Mouse (Mus musculus) testis, adult 2 months (tissue): Measurements from ENCODE around the gene Stk38. TPM values are rescaled to one million over a fixed set of nuclear protein-coding genes. Genes with fewer than 3 reads are reported as not detected.
A peak's percentile ranks its signal among the peaks of the same experiment; 100 is the strongest.

Source experiments
- H3K27ac ChIP-seq: fragments of 200-500 bp; 2 replicates; pipeline ENCODE4 v1.5.1; 2012; ENCODE audit warnings: low read depth, low read length; ENCODE audit not compliant: control insufficient read depth, insufficient read depth
- H3K27me3 ChIP-seq: fragments of 200-500 bp; 2 replicates; pipeline ENCODE4 v1.6.1; 2012; ENCODE audit warnings: mild to moderate bottlenecking, low read length, moderate library complexity; ENCODE audit not compliant: control insufficient read depth, insufficient read depth
- H3K36me3 ChIP-seq: fragments of 200-500 bp; 2 replicates; pipeline ENCODE4 v1.6.1; 2012; ENCODE audit warnings: mild to moderate bottlenecking, low read length; ENCODE audit not compliant: control insufficient read depth, insufficient read depth
- H3K4me1 ChIP-seq: fragments of 200-500 bp; 2 replicates; pipeline ENCODE4 v1.6.1; 2012; ENCODE audit warnings: low read length; ENCODE audit not compliant: control insufficient read depth, insufficient read depth
- H3K4me3 ChIP-seq: fragments of 200-500 bp; 2 replicates; pipeline ENCODE4 v1.5.1; 2012; ENCODE audit warnings: low read depth, mild to moderate bottlenecking, low read length, moderate library complexity, mixed read lengths; ENCODE audit not compliant: control insufficient read depth
- CTCF ChIP-seq: fragments of 200-500 bp; IDR thresholded peaks from 2 replicates; pipeline ENCODE4 v1.5.1; 2012; ENCODE audit warnings: low read depth, mild to moderate bottlenecking, inconsistent platforms, low read length, moderate library complexity; ENCODE audit not compliant: control insufficient read depth, insufficient read depth, insufficient replicate concordance
- POLR2A ChIP-seq: fragments of 200-500 bp; IDR thresholded peaks from 2 replicates; pipeline ENCODE4 v1.6.1; 2012; ENCODE audit warnings: low read depth, mild to moderate bottlenecking, inconsistent platforms, low read length, moderate library complexity; ENCODE audit not compliant: control insufficient read depth
- polyA plus RNA-seq: library from polyadenylated mRNA; depleted of rRNA; stranded (reverse); fragments of >200 nt; gene quantifications from 2 replicates; pipeline ENCODE4 v1.2.3, GENCODE M21; 2012

Stk38 gene
- polyA plus RNA-seq, 1 experiment, result 43.7 TPM

GRCm38 (mm10) chr17:29030321-29031034, 22.7 kb upstream of the Stk38 start:
- H3K27me3 ChIP-seq, result no peaks in the 10 kb centered on the region
- no peak overlapping the region for H3K4me3 ChIP-seq
- no peak overlapping the region for H3K27ac ChIP-seq
- peaks cover 7% of the 10 kb centered on the region for H3K4me1 ChIP-seq
- peaks cover 2% of the 10 kb centered on the region; the same call in 1 of the 2 replicates for H3K36me3 ChIP-seq
- TF ChIP-seq POLR2A (no peak), CTCF (no peak)

GRCm38 (mm10) chr17:29026652-29027356, 19.0 kb upstream of the Stk38 start:
- H3K4me3 ChIP-seq, result no peak overlapping the region
- TF ChIP-seq CTCF, result no peak
- no peak for TF ChIP-seq POLR2A
- peaks cover 14% of the 10 kb centered on the region for H3K4me1 ChIP-seq
- no peaks in the 10 kb centered on the region for H3K36me3 ChIP-seq
- no peak overlapping the region for H3K27ac ChIP-seq
- no peaks in the 10 kb centered on the region for H3K27me3 ChIP-seq

- H3K4me1 ChIP-seq, result peaks cover 8% of the 10 kb centered on the region
- no peaks in the 10 kb centered on the region for H3K36me3 ChIP-seq
- no peak overlapping the region for H3K27ac ChIP-seq
- H3K27me3 ChIP-seq, result no peaks in the 10 kb centered on the region
- no peak overlapping the region for H3K4me3 ChIP-seq
- TF ChIP-seq POLR2A (no peak), CTCF (no peak)
Observed at GRCm38 (mm10) chr17:29024896-29025565, 17.2 kb upstream of the Stk38 start.

DNA sequence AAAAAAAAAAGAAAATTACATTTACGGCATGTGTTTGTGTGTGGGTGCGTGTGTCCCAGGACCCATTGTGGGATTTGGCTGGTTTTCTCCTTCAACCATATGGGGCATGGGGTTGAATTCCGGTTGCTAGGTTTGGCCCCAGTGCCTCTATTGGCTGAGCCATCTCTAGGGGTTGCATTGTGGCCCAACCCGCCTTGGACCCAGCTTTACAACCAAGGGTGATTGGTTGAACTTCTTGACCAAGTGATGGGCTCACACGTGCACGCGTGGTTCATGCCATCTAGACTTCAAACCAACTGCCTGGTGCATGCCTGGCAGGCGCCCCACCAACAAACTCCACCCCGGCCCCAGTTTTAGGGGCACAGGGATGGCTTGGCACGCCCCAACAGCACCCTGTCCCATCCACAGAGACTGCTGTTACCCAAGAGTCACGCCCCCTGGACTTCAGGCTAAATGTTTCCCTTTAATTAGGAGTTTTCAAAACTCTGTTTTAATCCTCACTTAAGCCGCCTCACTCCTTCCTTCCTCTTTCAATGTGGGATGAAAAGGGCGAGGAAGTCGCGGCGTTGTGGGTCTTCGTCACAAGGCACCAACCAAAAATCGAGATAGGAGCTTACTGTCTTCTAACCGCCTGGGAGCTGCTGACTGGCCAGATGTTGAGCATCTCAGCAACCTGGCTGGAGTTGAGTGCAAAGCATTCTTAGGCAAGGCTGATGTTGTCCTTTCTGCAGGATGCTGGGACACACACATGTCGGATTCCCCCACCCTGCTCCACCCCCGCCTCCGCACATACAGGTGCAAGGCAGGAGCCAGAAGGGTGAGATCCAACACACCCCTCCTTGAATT, 16.5 kb upstream of the Stk38 start:
- H3K4me1 ChIP-seq, result peaks cover 8% of the 10 kb centered on the region
- H3K27ac ChIP-seq, result no peak overlapping the region
- no peaks in the 10 kb centered on the region for H3K36me3 ChIP-seq
- H3K4me3 ChIP-seq, result no peak overlapping the region
- no peaks in the 10 kb centered on the region for H3K27me3 ChIP-seq
- TF ChIP-seq CTCF, result no peak
- TF ChIP-seq POLR2A, result no peak

- Histone ChIP-seq H3K27me3 (no peaks in the 10 kb centered on the region), H3K36me3 (no peaks in the 10 kb centered on the region), H3K27ac (no peak overlapping the region), H3K4me3 (no peak overlapping the region), H3K4me1 (peaks cover 8% of the 10 kb centered on the region)
- TF ChIP-seq POLR2A (no peak), CTCF (no peak)
Observed at GRCm38 (mm10) chr17:29023346-29023745, 15.6 kb upstream of the Stk38 start.

GRCm38 (mm10) chr17:29022230-29022819, 14.5 kb upstream of the Stk38 start:
- H3K4me3 ChIP-seq, result no peak overlapping the region; the same call in 1 of the 2 replicates
- no peaks in the 10 kb centered on the region for H3K36me3 ChIP-seq
- no peak overlapping the region for H3K27ac ChIP-seq
- no peaks in the 10 kb centered on the region for H3K27me3 ChIP-seq
- H3K4me1 ChIP-seq, result peaks cover 8% of the 10 kb centered on the region
- peak; percentile 49; the same call in 1 of the 2 replicates for TF ChIP-seq CTCF
- no peak for TF ChIP-seq POLR2A

DNA sequence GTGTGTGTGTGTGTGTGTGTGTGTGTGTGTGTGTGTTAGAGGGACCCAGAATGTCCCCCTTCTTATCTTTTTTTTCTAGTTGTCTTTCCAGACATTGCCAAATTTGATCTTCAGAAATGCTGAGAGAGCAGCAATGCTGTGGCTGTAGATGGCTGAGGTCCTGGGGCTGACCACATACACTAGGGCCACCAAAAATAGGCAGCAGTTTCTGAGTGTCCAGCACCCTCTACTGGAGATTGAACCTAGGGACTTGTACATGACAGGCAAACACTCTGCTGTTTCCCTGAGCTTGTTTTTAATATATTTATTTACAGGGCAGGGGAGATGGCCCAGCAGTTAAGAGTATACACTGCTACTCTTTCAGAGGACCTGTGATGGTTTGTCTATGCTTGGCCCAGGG, 12.6 kb upstream of the Stk38 start:
- Histone ChIP-seq H3K36me3 (no peaks in the 10 kb centered on the region), H3K4me1 (peaks cover 8% of the 10 kb centered on the region), H3K27me3 (no peaks in the 10 kb centered on the region), H3K4me3 (no peak overlapping the region), H3K27ac (no peak overlapping the region)
- no peak for TF ChIP-seq POLR2A
- peak; percentile 7; the same call in 1 of the 2 replicates for TF ChIP-seq CTCF
